Mouse (Mus musculus) activated CD4-positive, CD25-positive, alpha-beta regulatory T cell, adult 4 months (primary cell): ENCODE data around the gene Txnip. TPM values are rescaled to one million over a fixed set of nuclear protein-coding genes. Genes with fewer than 3 reads are reported as not detected.

Source experiments
- ATAC-seq: one replicate; pipeline ENCODE4 v1.8.0; 2017
- polyA plus RNA-seq, 2 experiments: library from polyadenylated mRNA; unstranded; fragments of 100-300 nt; shearing (Covaris generic); gene quantifications; one replicate each; pipeline ENCODE4 v1.2.1; 2017

The Txnip gene
- polyA plus RNA-seq, 2 experiments from 2014 or later: 276 to 326 TPM

- ATAC-seq: no peak
Measured at GRCm38 (mm10) chr3:96569966-96570605, 12.3 kb downstream of the Txnip start.

DNA sequence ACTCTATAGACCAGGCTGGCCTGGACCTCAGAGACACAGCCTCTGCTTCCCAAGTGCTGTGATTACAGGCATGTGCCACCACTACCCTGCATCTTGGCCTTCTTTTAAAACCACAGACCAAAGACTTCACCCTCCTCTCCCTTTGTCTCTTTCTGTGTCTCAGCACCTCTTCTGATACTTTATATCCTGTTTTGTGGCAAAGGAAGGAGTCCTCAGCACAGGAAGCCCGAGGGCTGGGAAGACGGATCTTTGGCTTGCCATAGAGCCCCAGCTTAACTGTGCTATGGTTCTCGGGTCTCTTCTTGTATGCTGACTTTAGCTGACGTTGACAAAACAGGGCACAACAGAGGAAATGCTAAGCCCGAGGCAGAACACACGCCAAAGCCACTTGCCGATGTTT lies 12.9 kb downstream of the Txnip start:
- peak; percentile 58 for ATAC-seq

GRCm38 (mm10) chr3:96571336-96571735 lies 13.6 kb downstream of the Txnip start:
- no peak for ATAC-seq

- no peak for ATAC-seq
Measured at GRCm38 (mm10) chr3:96571896-96572698, 14.3 kb downstream of the Txnip start.

DNA sequence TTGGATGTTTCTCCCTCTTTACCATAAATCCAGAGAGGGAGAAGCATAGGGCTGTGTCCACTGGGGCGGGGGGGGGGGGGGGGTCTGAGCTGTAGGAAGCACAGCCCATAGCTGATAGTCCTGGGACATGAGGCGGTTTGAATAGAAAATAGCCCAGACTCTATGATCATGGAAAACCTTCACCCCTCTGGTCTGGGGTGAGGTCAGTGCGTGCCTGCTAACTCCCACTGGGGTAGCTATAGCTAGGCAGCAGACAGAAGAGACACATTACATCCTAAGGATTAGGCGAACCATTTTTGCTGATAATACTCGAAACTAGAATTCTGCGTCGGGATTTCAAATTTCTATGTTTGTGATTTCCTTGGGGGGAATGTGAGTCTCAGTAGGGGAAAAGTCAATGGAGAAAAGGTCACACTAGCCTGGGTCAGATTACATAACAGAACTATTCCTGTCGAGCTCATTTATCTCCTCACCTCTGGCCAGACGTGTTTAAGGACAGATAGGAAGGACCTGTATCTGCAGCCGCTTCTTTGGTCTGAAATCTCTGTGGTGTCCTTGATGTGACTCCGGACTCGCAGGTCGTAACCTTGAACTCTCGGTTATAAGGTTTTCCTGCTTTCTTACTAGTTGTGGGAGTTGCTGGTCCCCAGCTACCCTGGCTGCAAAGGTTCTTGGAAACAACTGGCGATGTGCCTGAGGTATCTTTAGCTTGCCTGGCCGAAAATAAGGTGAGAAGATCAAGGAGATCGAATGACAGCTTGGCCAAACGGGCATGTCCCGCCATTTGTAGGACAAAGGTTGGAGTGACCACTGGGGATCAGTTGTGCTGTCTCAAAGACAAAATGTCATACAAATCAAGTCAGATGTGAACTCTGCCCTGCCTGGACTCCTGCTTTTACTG lies 16.1 kb downstream of the Txnip start:
- ATAC-seq: no peak

DNA sequence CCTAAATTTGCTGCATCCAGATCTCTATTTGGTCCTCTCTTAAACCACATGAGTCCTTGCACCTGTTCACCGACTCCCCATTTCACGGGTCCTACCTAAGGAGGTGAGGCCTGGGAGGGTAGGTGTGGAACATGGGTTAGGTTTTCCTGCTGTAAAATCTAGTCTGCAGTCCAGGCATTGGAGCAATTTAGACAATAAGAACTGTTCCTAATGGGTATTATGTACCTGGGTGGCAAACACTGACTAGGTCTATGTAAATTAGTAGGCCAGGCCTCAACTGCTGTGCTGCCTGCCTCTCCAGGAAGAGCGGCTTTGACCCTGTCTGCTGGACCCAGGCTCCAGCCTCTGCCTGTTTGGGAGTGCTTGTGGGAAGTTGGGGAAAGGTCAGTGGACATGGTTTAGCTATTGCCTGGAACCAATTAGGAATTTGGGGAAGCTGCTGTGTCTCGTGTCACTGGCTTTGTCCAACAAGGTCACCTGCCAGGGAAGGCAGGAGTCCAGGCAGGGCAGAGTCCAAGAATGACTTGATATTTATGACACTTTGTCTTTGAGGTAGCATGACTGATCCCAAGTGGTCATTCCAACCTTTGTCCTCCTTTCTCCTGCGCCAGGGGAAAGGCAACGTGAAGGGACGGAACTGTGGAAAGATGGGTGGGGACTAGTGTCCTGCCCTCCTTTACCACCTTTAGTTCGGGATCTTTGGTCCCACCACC lies 17.7 kb downstream of the Txnip start:
- no peak for ATAC-seq

GRCm38 (mm10) chr3:96576005-96576658 lies 18.4 kb downstream of the Txnip start:
- ATAC-seq: no peak

GRCm38 (mm10) chr3:96576690-96577541 lies 19.2 kb downstream of the Txnip start, which contains the start of gene Gm16253:
Gm16253 (plus strand) TSS chr3:96576984.
- ATAC-seq: peak; percentile 86

DNA sequence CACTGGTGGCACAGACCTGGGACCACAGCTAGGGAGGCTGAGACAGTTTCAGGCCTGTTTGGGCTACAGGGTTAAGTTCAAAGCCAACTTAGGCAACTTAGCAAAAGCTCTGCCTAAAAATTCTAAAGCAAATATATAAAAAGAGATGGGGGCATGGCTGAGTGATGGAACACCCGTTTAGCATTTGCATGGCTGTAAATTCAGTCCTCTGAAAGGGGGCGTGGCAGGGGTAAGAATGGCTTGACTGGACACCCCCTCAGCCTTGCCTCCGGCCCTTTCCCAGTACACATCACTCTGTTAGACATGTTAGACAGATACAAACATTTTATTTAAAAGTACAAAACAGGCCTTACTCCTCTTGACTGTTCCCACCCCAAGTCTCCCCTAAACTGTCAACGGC lies 19.8 kb downstream of the Txnip start:
- ATAC-seq: no peak

DNA sequence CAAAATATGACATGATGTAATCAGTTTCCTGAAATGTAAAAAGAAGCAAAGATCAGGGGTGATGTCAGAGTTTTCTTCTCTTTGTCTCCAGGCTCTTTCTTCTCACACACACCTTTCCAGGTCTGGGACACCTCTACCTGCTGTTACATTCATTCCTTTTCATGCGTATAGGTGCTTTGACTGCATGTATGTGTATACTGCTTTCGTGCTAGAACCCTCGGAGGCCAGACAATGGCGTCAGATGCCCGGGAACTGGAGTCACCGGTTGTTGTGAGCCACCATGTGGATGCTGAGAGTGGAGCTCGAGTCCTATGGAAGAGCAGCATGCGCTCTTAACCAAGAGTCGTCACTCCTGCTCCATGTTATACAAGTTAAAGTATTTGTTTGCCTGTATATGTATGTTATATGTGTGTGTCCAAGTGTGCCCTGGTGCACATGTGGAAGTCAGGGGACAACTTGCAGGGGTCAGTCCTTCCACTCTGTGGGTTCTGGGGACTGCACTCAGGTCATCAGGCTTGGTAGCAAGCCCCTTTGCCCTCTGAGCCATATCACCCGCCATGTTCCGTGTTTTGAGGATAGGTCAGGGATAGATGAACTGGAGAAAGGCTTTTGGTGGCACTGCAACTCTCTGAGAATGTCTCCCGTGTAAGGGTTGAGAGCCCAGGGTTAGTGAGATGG lies 20.9 kb downstream of the Txnip start:
- no peak for ATAC-seq

DNA sequence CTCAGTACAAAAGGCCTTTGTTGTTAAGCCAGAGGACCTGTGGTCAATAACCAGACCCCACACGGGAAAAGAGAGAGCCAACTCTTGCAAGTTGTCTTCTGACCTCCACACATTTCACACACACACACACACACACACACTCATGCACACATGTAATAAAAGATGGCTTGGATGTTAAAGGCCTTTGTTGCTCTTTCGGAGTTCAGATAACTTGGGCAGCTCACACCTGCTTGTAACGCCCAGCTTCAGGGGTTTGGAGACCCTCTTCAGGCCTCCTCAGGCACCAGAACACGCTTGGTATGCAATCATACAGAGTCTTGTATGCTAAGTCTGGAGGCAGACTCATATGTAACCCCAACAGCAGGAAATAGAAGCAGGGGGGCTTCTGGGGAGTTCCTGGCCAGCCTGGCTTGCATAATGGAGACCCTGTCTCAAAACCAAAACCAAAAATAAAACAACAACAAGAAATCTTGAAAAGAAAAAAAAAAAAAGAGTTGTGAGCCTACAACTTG lies 21.5 kb downstream of the Txnip start:
- ATAC-seq: no peak

DNA sequence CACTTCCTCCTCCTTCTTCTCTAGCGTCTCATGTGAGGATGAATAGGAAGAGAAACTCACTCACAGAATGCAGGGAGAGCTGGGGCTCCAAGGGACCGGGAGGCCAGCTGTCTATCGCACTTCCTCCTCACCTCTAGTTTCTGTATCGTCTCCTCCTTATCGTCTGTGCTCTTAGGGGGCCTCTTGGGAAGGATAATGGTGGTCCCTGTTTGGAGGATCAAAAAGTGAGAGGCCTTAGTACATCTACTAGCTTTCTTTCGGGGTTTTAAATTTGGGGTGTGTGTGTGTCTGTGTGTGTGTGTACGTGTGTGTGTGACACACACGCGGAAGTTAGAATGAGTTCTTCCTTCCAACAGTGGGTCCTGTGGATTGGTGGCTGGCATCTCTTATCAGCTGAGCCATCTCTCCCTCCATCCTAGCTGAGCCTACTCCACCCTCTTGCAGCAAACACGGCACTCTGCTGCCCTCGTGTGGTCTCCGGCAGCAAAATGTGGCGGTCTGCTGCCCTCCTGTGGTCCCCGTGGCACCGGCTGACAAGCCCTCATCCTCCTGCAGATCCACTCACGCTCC lies 22.2 kb downstream of the Txnip start:
- ATAC-seq: peak; percentile 53

DNA sequence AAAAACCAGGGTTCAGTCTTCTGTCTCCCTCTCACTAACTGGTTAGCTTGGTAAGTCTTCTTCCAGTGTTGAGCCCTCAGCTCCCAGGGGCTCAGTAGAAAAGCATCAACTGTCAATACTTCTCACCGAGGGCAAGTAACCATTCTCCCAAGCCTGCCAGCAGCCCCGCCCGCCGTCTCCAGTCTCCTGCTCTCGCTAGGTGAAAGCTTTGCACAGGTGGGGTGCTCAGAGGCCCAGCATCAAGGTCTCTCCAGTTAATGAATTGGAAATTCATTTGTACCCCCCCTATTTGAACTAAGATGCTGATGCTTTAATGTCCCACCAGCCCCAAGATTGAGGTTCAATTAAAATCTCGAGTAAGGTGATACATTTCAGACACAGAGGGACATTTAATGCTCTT lies 23.4 kb downstream of the Txnip start:
- ATAC-seq: no peak

DNA sequence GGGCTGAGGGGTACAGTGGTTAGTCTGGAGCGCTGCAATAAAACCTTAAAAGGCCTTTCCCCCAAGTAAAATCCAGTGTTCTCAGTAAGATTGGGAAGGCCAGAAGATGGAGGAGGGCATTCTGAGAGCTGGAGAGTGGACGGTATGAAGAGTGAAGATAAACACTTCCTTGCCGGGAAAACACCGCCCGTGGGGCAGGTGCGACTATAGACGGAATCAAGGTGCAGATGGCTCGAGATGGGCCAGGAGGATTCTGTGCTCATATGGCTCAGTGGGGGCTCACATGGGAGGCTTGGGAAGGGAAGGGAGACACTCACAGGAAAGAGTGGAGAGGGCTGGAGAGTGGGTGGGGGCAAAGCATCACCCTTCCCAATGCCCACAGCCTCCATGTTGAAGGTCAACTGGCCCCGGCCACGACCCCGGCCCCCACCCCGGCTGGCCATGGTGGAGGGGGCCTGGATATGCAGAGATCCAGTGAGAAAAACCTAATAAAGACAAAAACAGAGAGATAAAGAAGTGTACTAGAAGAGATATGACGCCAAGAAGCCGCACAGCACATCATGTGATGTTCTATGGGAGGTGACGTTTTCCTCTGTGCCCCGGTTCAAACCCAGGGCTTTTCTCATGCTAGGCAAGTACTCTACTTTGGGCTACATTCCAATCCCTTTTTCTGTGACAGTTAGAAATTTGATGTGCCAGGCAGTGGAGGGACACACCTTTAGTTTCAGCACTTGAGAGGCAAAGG lies 24.2 kb downstream of the Txnip start:
- ATAC-seq: no peak

- no peak for ATAC-seq
Measured at GRCm38 (mm10) chr3:96583386-96583785, 25.6 kb downstream of the Txnip start.

- no peak for ATAC-seq
Measured at GRCm38 (mm10) chr3:96590657-96591056, 32.9 kb downstream of the Txnip start.

GRCm38 (mm10) chr3:96593374-96593773 lies 35.6 kb downstream of the Txnip start:
- no peak for ATAC-seq

DNA sequence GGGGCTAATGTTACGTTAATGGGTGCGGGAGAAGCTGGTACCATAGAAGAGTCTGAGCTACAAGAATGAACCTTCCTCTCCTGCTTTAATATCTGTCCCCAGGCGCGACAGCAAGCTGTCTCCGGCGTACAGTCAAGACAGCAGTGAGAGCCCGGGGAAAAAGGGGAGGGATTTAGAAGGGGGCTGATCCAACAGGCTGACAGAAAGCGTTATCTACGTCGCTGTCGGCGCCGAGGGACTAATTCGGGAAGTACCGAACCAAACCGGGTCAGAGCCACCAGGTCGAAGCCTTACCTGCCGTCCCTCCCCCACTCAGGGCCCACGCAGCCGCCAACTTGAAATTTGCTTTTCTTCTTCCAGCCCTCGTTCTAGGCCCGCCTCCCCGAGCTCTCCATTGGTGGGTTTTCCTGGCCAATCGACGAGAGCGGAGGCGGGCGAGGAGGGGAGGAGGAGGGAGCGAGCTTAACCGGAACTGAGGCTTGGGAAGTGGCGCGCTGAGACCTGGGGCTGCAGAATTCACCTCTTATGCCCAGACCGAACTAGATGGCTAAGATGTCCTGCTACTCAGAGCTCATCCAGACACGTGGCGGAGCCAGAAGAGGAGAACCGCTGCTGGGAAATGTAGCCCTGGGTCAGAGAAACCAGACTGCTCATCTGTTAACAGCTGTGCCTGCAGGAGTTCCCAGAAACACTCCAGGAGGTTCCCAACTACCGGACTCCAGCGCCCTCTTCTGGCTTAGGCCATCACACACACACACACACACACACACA lies 36.2 kb downstream of the Txnip start, which contains the start of gene Polr3gl:
TSS of gene Polr3gl (minus strand) at position 392 of the 771 bp plus-strand sequence.
- ATAC-seq: peak; percentile 92
